Mouse (Mus musculus) cerebellum, adult 2 months (tissue): Measurements from ENCODE around the gene Pdss2.

Experiments used
- CTCF ChIP-seq: fragments of 200-500 bp; IDR thresholded peaks from 2 replicates; pipeline ENCODE4 v1.5.1; 2011; ENCODE audit warnings: low read depth, mild to moderate bottlenecking, control low read depth, low read length, moderate library complexity, borderline replicate concordance; ENCODE audit not compliant: insufficient read depth
- POLR2A ChIP-seq: fragments of 200-500 bp; IDR thresholded peaks from 2 replicates; pipeline ENCODE4 v1.6.1; 2011; ENCODE audit warnings: low read length, control low read depth, borderline replicate concordance; ENCODE audit not compliant: insufficient read depth

DNA sequence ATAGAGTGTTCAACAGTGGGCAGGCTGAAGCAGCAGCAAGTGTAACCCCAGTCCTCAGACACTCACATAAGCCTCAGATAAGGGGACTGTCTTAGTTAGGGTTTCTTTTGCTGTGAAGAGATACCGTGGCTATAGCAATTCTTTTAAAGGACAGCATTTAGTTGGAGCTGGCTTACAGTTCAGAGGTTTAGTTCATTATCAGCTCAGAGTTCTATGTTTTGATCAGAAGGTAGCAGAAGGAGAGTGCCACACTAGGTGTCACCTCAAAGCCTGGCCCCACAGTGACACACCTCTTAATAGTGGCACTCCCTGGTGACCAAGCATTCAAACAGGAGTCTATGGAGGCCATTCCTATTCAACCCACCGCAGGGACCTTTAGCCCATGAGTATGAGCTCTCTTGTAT lies 70.0 kb downstream of the Pdss2 start:
- TF ChIP-seq CTCF: no peak
- no peak for TF ChIP-seq POLR2A
